Mouse (Mus musculus) embryonic fibroblast, embryonic 13.5 days (primary cell): ENCODE results near the gene Cracr2a.

Experiments used
- CTCF ChIP-seq: IDR thresholded peaks from 2 replicates; pipeline ENCODE4 v1.5.1; 2011; ENCODE audit warnings: mild to moderate bottlenecking, control low read depth, low read length, moderate library complexity, borderline replicate concordance; ENCODE audit not compliant: insufficient read depth
- POLR2A ChIP-seq: IDR thresholded peaks from 2 replicates; pipeline ENCODE4 v1.6.1; 2011; ENCODE audit warnings: low read depth, mild to moderate bottlenecking, control low read depth, low read length, moderate library complexity

DNA sequence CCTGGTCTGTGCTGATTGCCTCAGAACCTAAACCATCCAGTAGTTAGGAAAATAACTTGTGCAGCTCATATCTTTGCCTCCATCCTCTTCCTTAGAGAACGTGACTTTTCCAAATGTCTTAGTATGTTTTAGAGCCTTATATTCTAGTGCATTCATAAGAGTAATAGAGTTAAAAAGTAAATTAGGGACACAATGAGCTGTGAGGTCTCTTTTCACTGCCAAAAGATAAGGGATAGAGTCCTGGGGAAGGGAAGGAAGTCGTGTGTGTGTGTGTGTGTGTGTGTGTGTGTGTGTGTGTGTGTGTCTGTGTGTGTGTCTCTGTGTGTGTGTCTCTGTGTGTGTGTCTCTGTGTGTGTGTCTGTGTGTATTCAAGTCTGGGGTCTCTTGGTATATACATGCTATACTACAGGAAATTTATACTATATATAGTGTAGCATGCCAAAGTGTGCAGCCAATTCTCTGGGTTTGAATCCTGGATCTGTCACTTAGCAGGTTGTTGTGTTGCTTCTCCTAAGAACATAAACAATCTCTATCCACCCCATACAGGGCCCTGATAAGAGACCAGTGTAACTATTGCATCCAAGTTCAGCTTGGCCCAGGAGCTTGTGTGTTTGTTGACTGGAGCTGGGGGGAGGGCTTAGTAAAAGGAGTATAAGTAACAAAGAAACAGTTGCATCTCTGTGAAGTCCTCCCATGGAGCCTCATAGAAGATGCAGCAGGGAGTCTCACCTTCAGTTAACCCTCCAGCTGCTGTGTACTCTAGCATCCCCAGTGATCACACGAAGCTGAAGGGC is 29.5 kb upstream of the Cracr2a start:
- TF ChIP-seq POLR2A (no peak), CTCF (no peak)
